Mouse (Mus musculus) cerebellum, adult 2 months (tissue): Measurements from ENCODE around the gene Gm10563.
"Not testable (repeated sequence)": the region's sequence is repeated elsewhere in the genome, so short reads cannot be mapped to it uniquely, and the experiment has no call there.

ENCODE experiments used
- CTCF ChIP-seq: fragments of 200-500 bp; IDR thresholded peaks from 2 replicates; pipeline ENCODE4 v1.5.1; 2011; ENCODE audit warnings: low read depth, mild to moderate bottlenecking, control low read depth, low read length, moderate library complexity, borderline replicate concordance; ENCODE audit not compliant: insufficient read depth
- POLR2A ChIP-seq: fragments of 200-500 bp; IDR thresholded peaks from 2 replicates; pipeline ENCODE4 v1.6.1; 2011; ENCODE audit warnings: low read length, control low read depth, borderline replicate concordance; ENCODE audit not compliant: insufficient read depth

DNA sequence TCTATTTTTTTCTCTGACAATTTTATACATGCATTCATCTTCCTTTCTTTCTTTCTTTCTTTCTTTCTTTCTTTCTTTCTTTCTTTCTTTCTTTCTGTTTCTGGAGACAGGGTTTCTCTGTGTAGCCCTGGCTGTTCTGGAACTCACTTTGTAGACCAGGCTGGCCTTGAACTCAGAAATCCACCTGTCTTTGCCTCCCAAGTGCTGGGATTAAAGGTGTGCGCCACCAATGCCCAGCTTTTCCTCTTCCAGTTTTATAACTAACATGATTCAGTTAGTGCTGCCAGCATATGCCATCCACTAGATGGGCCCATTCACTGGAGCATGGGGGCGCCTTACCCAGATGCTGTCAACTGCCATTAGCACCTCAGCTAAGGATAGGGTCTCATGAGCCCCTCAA lies at the start of gene Gm10563:
- TF ChIP-seq POLR2A, CTCF: not testable (repeated sequence)
